Mouse (Mus musculus) liver, postnatal 0 days (tissue): ENCODE measurements around the gene Cask. TPM values are rescaled to one million over a fixed set of nuclear protein-coding genes. Genes with fewer than 3 reads are reported as not detected.

Source experiments
- ATAC-seq: fragments of 200-750 bp; cut with Nextera tagmentation; 2 replicates; pipeline ENCODE4 v1.8.0; 2017; ENCODE audit warnings: mild to moderate bottlenecking, moderate library complexity
- DNase-seq: peaks from one replicate; pipeline ENCODE4 v3.0.0-alpha.2; 2016
- H3K27ac ChIP-seq: fragments of 300-500 bp; sonication (generic); 2 replicates; pipeline ENCODE4 v1.5.1; 2014; ENCODE audit warnings: antibody characterized with exemption, moderate library complexity, mild to moderate bottlenecking, low read depth
- H3K27me3 ChIP-seq: fragments of 300-500 bp; sonication (generic); 2 replicates; pipeline ENCODE4 v1.6.1; 2014; ENCODE audit warnings: low read length, control low read depth, mixed read lengths; ENCODE audit not compliant: insufficient read depth
- H3K36me3 ChIP-seq: fragments of 300-500 bp; sonication (generic); replicated peaks from 2 replicates; pipeline ENCODE4 v1.6.1; 2014; ENCODE audit warnings: mild to moderate bottlenecking, control low read depth, low read length, moderate library complexity, mixed read lengths; ENCODE audit not compliant: insufficient read depth
- H3K4me1 ChIP-seq: fragments of 300-500 bp; sonication (generic); 2 replicates; pipeline ENCODE4 v1.6.1; 2014; ENCODE audit warnings: antibody characterized with exemption, mild to moderate bottlenecking, control low read depth; ENCODE audit not compliant: insufficient read depth
- H3K4me2 ChIP-seq: fragments of 300-500 bp; sonication (generic); 2 replicates; pipeline ENCODE4 v1.6.1; 2014; ENCODE audit warnings: low read depth, mild to moderate bottlenecking, low read length, moderate library complexity, mixed read lengths
- H3K4me3 ChIP-seq: fragments of 300-500 bp; sonication (generic); 2 replicates; pipeline ENCODE4 v1.5.1; 2014; ENCODE audit warnings: low read depth, low read length
- H3K9ac ChIP-seq: fragments of 300-500 bp; sonication (generic); replicated peaks from 2 replicates; pipeline ENCODE4 v1.6.1; 2014; ENCODE audit warnings: mild to moderate bottlenecking, moderate library complexity
- H3K9me3 ChIP-seq: fragments of 300-500 bp; sonication (generic); 2 replicates; pipeline ENCODE4 v1.6.1; 2016; ENCODE audit warnings: mild to moderate bottlenecking, control low read depth, low read length, mixed read lengths
- CTCF ChIP-seq: sonication (generic); IDR thresholded peaks from 2 replicates; pipeline ENCODE4 v1.5.1; 2016; ENCODE audit warnings: antibody characterized with exemption, low read depth
- EP300 ChIP-seq: IDR thresholded peaks from 2 replicates; pipeline ENCODE4 v1.6.1; 2016; ENCODE audit warnings: antibody characterized with exemption, low read depth, mild to moderate bottlenecking
- WGBS: fragments of 180-500 bp; shearing (Covaris S2); extraction: QIAGEN DNeasy Blood & Tissue Kit; methylation state at CpG from one replicate; pipeline ENCODE4 v1.1.7; 2014; ENCODE audit not compliant: insufficient replicate concordance; 5-methylcytosine and 5-hydroxymethylcytosine counted together
- polyA plus RNA-seq: library from polyadenylated mRNA; unstranded; fragments of >200 nt; fragmentation: Nextera tagmentation; extraction: Ambion mirVana; gene quantifications from 2 replicates; pipeline ENCODE4 v1.2.1, GENCODE M21; 2015

Cask gene
- polyA plus RNA-seq, 1 experiment from 2014 or later: 1.9 TPM

DNA sequence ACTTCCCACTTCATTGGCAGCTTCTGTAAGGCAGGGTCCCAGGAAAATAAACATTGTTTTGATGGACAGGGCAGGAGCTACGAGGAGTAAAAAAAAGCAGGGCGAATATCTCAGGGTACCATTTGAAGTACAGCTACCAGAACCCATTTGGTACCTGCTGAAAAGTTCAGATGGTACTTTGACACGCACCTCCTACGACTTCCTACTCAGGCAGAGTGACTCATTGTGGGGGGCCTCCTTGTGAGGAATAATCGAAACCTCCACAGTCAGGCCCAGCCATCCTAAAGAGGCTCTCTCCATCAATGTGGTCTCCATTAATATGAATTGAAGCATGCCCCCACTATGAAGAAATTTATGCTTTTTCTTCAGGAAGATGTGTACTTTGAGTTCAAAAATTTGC is 228.5 kb downstream of the Cask start:
- no peaks in the 10 kb centered on the region for H3K4me1 ChIP-seq
- ATAC-seq (no peak), DNase-seq (no peak)
- TF ChIP-seq EP300: no peak
- TF ChIP-seq CTCF: no peak
- H3K27me3 ChIP-seq: no peaks in the 10 kb centered on the region
- H3K36me3 ChIP-seq: no peaks in the 10 kb centered on the region
- no peak overlapping the region for H3K4me3 ChIP-seq
- 68% methylated on average over 5 of the region's 5 CpGs for WGBS
- no peak overlapping the region for H3K9ac ChIP-seq
- no peak overlapping the region for H3K27ac ChIP-seq
- no peak overlapping the region for H3K4me2 ChIP-seq
- no peaks in the 10 kb centered on the region for H3K9me3 ChIP-seq

DNA sequence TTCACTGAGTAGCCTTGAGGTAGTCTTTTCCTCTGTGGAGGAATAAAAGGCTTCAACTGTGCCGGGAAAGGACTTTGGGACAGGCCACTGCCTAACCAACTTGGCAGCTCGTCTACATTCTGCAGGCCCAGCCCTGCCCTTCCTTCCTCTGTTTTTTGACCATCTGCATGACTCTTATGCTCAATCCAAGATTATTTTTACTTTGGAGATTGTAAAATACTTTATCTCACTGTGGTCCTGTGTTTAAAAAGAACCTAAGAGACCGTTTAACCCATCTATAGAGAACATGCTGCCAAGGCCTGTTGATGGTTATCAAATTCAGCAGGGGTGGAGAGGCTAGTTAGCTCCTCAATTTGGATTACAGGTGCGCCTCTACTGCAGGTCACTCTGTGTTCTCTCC is 229.7 kb downstream of the Cask start:
- no peak for TF ChIP-seq EP300
- TF ChIP-seq CTCF: no peak
- Histone ChIP-seq H3K9ac (no peak overlapping the region), H3K36me3 (no peaks in the 10 kb centered on the region), H3K4me3 (no peak overlapping the region), H3K27me3 (no peaks in the 10 kb centered on the region), H3K4me1 (no peaks in the 10 kb centered on the region), H3K27ac (no peak overlapping the region), H3K9me3 (no peaks in the 10 kb centered on the region), H3K4me2 (no peak overlapping the region)
- no peak for DNase-seq
- no peak for ATAC-seq
- 62% methylated on average over 4 of the region's 4 CpGs for WGBS

DNA sequence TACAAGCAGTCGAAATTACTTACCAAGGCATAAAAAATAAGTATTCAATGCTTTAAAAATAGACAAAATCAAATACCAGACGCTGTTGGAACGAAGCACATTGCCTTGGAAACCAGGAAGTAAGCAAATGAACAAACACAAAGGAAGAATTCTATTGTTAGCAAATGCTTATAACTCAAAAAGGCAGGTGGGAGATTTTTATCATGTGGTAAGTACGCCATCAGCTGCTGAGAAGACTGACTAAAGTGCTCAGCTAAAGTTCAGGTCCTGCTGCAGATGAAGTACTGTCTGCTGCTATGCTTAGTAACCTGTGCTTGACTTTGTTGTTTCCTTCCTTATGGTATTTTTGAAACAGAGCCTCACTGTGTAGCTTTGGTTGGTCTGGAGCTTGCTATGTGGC is 232.7 kb downstream of the Cask start:
- TF ChIP-seq CTCF (no peak), EP300 (no peak)
- no peak for DNase-seq
- no peaks in the 10 kb centered on the region for H3K36me3 ChIP-seq
- no peaks in the 10 kb centered on the region for H3K9me3 ChIP-seq
- no peak overlapping the region for H3K4me2 ChIP-seq
- H3K27me3 ChIP-seq: no peaks in the 10 kb centered on the region
- no peaks in the 10 kb centered on the region for H3K4me1 ChIP-seq
- 67% methylated on average over 4 of the region's 4 CpGs for WGBS
- no peak overlapping the region for H3K4me3 ChIP-seq
- no peak for ATAC-seq
- no peak overlapping the region for H3K27ac ChIP-seq
- H3K9ac ChIP-seq: no peak overlapping the region

GRCm38 (mm10) chrX:13617294-13617693 is 233.9 kb downstream of the Cask start:
- Histone ChIP-seq H3K4me3 (no peak overlapping the region), H3K9ac (no peak overlapping the region), H3K9me3 (no peaks in the 10 kb centered on the region), H3K4me2 (no peak overlapping the region), H3K4me1 (no peaks in the 10 kb centered on the region), H3K27me3 (no peaks in the 10 kb centered on the region), H3K36me3 (no peaks in the 10 kb centered on the region), H3K27ac (no peak overlapping the region)
- TF ChIP-seq CTCF (no peak), EP300 (no peak)
- ATAC-seq: no peak
- no peak for DNase-seq
- 63% methylated on average over 1 of the region's 1 CpGs for WGBS

DNA sequence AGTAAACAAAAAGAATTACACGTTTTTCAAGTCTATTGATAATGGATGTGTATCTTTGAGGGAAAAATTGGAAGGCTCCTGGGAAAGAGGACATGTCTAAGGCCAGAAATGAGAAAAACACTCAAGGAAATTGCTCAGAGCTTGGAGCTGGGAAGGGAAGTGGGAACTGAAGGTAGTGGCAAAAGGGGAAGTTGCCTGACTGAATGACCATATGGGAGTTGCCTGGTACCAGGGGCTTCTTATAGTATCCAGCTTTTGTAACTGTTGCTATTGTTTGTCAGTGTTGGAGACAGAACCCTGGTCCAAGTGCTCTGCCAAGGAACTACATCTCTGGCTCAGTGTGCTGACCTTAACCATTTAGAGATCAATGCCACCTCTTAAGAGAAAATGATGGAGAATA is 234.4 kb downstream of the Cask start:
- ATAC-seq (no peak), DNase-seq (no peak)
- Histone ChIP-seq H3K4me1 (no peaks in the 10 kb centered on the region), H3K9me3 (no peaks in the 10 kb centered on the region), H3K4me2 (no peak overlapping the region), H3K9ac (no peak overlapping the region), H3K27ac (no peak overlapping the region), H3K27me3 (no peaks in the 10 kb centered on the region), H3K36me3 (no peaks in the 10 kb centered on the region), H3K4me3 (no peak overlapping the region)
- 43% methylated on average over 1 of the region's 1 CpGs for WGBS
- TF ChIP-seq EP300: no peak
- no peak for TF ChIP-seq CTCF

GRCm38 (mm10) chrX:13612115-13612514 is 239.1 kb downstream of the Cask start:
- H3K27me3 ChIP-seq: no peaks in the 10 kb centered on the region
- DNase-seq: no peak
- TF ChIP-seq CTCF (no peak), EP300 (no peak)
- H3K4me2 ChIP-seq: no peak overlapping the region
- H3K9me3 ChIP-seq: no peaks in the 10 kb centered on the region
- ATAC-seq: no peak
- H3K4me1 ChIP-seq: no peaks in the 10 kb centered on the region
- WGBS: 40% methylated on average over 2 of the region's 2 CpGs
- no peak overlapping the region for H3K4me3 ChIP-seq
- no peaks in the 10 kb centered on the region for H3K36me3 ChIP-seq
- H3K9ac ChIP-seq: no peak overlapping the region
- no peak overlapping the region for H3K27ac ChIP-seq

- no peak overlapping the region for H3K27ac ChIP-seq
- no peaks in the 10 kb centered on the region for H3K9me3 ChIP-seq
- ATAC-seq (no peak), DNase-seq (no peak)
- no peaks in the 10 kb centered on the region for H3K27me3 ChIP-seq
- H3K9ac ChIP-seq: no peak overlapping the region
- no peak overlapping the region for H3K4me2 ChIP-seq
- H3K36me3 ChIP-seq: no peaks in the 10 kb centered on the region
- H3K4me3 ChIP-seq: no peak overlapping the region
- no peaks in the 10 kb centered on the region for H3K4me1 ChIP-seq
- 74% methylated on average over 5 of the region's 5 CpGs for WGBS
- TF ChIP-seq EP300: no peak
- no peak for TF ChIP-seq CTCF
Measured at GRCm38 (mm10) chrX:13611114-13611513, 240.1 kb downstream of the Cask start.
